Mouse (Mus musculus): ENCODE data around the gene Mthfr. TPM values are rescaled to one million over a fixed set of nuclear protein-coding genes. Genes with fewer than 3 reads are reported as not detected.

The Mthfr gene
- polyA plus RNA-seq, 1 experiment from 2014 or later: 19.7 TPM

DNA sequence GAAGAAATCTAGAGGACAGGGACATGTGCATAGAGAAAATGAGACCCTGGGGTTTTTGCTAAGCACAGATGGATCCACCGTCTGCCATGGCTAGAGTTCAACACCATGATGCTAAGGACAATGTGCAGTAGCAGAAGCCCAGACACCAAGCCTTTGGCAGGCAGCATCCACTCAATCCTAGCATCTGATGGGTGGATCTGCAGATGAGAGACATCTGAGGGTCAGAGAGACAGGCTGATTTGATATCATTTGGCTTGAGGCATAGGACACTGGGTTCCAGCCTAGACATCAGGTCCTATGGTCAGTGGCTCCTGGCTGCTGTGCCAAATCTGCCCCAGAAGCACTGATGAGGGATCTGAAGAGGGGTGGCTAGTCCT is 41.7 kb downstream of the Mthfr start:
- H3K9me3 ChIP-seq (ENCODE audit: control insufficient read depth, low read length): no peaks in the 10 kb centered on the region
- H3K36me3 ChIP-seq (ENCODE audit: control insufficient read depth, insufficient read depth, low read length): peaks cover 15% of the 10 kb centered on the region
- H3K9ac ChIP-seq (ENCODE audit: low read depth, low read length): no peak overlapping the region
- H3K4me3 ChIP-seq (ENCODE audit: low read length): no peak overlapping the region
- no peak overlapping the region for H3K4me2 ChIP-seq (replicated peaks; ENCODE audit: low read depth, low read length)
- no peaks in the 10 kb centered on the region for H3K27me3 ChIP-seq (ENCODE audit: control insufficient read depth, insufficient read depth, low read length)
- H3K27ac ChIP-seq (ENCODE audit: low read depth, low read length): no peak overlapping the region
- 97% methylated on average over 1 of the region's 1 CpGs for WGBS
- ATAC-seq (ENCODE audit: low FRiP score, low TSS enrichment): no peak
- H3K4me1 ChIP-seq (ENCODE audit: control insufficient read depth, insufficient read depth, low read length): peaks cover 21% of the 10 kb centered on the region

DNA sequence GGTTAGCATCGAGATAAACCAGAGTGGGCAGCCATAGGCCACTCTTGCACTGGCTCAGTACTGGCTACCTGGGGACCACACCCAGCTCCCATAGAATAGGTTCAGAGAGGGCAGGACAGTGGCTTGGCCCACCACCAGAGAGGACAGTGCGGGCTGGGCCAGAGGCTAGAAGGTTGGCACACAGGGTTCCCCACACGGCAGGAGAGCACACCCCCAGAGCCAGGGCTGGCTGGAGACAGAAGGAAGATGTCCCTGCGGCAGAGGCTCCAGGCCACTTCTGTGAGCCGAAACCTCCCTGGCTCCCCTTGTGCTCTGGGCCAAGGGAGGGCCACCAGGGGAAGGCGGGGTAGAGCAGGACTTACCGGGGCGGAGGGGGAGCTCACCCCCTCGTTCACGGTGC is 42.3 kb downstream of the Mthfr start:
- Histone ChIP-seq H3K9me3 (ENCODE audit: control insufficient read depth, low read length) (no peaks in the 10 kb centered on the region), H3K4me2 (replicated peaks; ENCODE audit: low read depth, low read length) (no peak overlapping the region), H3K4me1 (ENCODE audit: control insufficient read depth, insufficient read depth, low read length) (peaks cover 20% of the 10 kb centered on the region), H3K27ac (ENCODE audit: low read depth, low read length) (no peak overlapping the region), H3K4me3 (ENCODE audit: low read length) (no peak overlapping the region), H3K9ac (ENCODE audit: low read depth, low read length) (no peak overlapping the region), H3K36me3 (ENCODE audit: control insufficient read depth, insufficient read depth, low read length) (peaks cover 15% of the 10 kb centered on the region), H3K27me3 (ENCODE audit: control insufficient read depth, insufficient read depth, low read length) (no peaks in the 10 kb centered on the region)
- WGBS: 96% methylated on average over 10 of the region's 10 CpGs
- no peak for ATAC-seq (ENCODE audit: low FRiP score, low TSS enrichment)

DNA sequence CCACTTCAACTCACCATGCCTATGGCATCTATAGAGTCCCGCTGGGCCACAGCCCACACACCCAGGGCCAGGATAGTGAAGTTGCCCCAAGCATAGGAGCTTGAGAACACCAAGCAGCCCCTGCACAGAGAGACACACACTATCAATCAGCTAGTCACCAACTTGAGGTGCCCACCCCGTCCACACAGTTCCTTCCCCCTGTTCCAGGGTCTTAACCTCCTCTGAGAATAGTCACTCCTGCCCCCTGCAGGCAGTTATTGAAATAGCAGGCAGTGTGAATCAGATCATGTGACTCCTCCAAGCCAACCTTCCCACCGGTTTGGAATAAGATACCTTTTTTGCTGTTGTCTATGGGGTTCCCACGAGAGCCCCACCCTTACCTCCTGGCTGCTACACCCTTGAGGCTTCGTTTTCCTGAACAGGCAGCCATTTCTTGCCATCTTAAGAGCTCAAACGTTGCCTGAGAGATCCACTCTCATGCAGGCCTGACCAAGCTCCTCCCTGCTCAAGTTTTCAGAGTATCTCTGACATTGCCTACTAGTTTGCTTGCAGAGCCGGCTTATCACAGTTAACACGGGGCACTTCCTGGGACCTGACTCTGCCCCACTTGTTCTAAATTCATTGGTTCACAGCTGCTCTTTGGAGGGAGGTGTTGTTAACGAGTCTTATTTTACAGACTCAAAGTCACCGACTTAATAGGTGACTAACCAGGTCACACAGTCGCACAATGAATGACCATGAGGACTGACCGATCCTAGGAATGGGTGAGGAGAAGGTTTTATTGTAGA is 43.6 kb downstream of the Mthfr start:
- Histone ChIP-seq H3K36me3 (ENCODE audit: control insufficient read depth, insufficient read depth, low read length) (peaks cover 15% of the 10 kb centered on the region), H3K9ac (ENCODE audit: low read depth, low read length) (no peak overlapping the region), H3K9me3 (ENCODE audit: control insufficient read depth, low read length) (no peaks in the 10 kb centered on the region), H3K4me3 (ENCODE audit: low read length) (no peak overlapping the region), H3K27ac (ENCODE audit: low read depth, low read length) (no peak overlapping the region), H3K4me2 (replicated peaks; ENCODE audit: low read depth, low read length) (no peak overlapping the region), H3K4me1 (ENCODE audit: control insufficient read depth, insufficient read depth, low read length) (peaks cover 31% of the 10 kb centered on the region), H3K27me3 (ENCODE audit: control insufficient read depth, insufficient read depth, low read length) (no peaks in the 10 kb centered on the region)
- ATAC-seq (ENCODE audit: low FRiP score, low TSS enrichment): peak; percentile 18; the same call in 1 of the 2 replicates
- 48% methylated on average over 12 of the region's 12 CpGs for WGBS

DNA sequence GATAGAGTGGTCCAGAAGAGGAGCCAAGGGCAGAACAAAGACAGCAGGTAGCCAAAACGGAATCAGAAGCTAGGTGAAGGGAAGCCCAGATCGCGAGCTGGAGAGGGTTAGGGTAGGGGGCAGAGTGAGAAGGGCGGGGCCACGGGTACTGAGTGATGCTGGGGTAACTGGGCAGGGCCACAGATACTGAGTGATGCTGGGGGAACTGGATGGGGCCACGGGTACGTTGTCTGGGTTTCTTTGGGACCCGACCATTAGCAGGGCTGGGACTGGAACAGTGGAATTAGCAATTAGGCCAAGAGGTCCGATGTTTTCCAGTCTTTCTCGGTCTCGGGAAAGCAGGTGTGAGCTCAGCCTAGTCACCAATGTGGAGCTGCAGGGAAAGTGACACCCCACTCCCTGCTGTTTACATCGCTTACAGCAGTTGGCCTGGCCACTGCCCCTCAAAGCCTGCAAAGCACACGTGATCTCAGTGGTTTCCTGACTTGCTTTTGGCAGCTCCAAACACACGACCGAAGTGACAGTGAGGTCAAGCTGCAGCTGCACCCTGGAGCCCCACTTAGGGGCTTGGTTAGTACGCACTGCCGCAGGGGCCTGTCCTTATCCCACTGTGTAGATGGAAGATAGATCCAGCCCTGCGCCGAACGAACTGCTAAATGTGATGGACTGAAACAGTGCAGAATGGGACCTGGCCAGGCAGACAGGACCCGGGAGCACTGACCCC is 44.5 kb downstream of the Mthfr start:
- H3K27me3 ChIP-seq (ENCODE audit: control insufficient read depth, insufficient read depth, low read length): no peaks in the 10 kb centered on the region
- H3K27ac ChIP-seq (ENCODE audit: low read depth, low read length): no peak overlapping the region
- no peak overlapping the region for H3K9ac ChIP-seq (ENCODE audit: low read depth, low read length)
- 54% methylated on average over 21 of the region's 21 CpGs for WGBS
- no peaks in the 10 kb centered on the region for H3K9me3 ChIP-seq (ENCODE audit: control insufficient read depth, low read length)
- peaks cover 15% of the 10 kb centered on the region for H3K36me3 ChIP-seq (ENCODE audit: control insufficient read depth, insufficient read depth, low read length)
- no peak for ATAC-seq (ENCODE audit: low FRiP score, low TSS enrichment)
- no peak overlapping the region for H3K4me2 ChIP-seq (replicated peaks; ENCODE audit: low read depth, low read length)
- H3K4me1 ChIP-seq (ENCODE audit: control insufficient read depth, insufficient read depth, low read length): peaks cover 31% of the 10 kb centered on the region
- no peak overlapping the region for H3K4me3 ChIP-seq (ENCODE audit: low read length)

DNA sequence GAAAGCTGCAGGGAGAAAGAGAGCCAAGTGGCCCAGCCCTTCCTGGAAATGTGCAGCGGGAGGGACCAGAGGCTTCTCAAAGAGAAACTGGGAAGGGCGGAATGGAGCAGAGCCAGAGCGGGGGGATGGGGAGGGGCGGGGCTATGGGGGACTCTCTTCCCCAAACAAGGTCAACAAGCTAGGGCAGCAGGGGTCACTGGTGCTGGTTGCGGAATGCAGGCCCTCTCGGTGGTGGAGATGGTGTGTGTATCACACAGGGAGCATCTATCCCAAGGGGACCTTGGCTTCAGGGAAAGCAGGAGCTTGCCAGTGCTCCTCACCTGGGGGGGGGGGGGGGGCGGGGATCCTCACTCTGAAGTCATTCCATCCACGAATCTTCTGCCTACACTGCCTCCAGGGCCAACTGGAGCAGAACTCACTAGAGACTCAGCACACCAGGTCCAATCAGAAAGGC is 45.4 kb downstream of the Mthfr start:
- Histone ChIP-seq H3K4me3 (ENCODE audit: low read length) (no peak overlapping the region), H3K27ac (ENCODE audit: low read depth, low read length) (no peak overlapping the region), H3K9me3 (ENCODE audit: control insufficient read depth, low read length) (no peaks in the 10 kb centered on the region), H3K27me3 (ENCODE audit: control insufficient read depth, insufficient read depth, low read length) (no peaks in the 10 kb centered on the region), H3K9ac (ENCODE audit: low read depth, low read length) (no peak overlapping the region), H3K4me1 (ENCODE audit: control insufficient read depth, insufficient read depth, low read length) (peaks cover 31% of the 10 kb centered on the region), H3K4me2 (replicated peaks; ENCODE audit: low read depth, low read length) (no peak overlapping the region), H3K36me3 (ENCODE audit: control insufficient read depth, insufficient read depth, low read length) (peaks cover 15% of the 10 kb centered on the region)
- whole genome bisulfite sequencing: 9% methylated on average over 7 of the region's 8 CpGs
- ATAC-seq (ENCODE audit: low FRiP score, low TSS enrichment): peak; percentile 21

DNA sequence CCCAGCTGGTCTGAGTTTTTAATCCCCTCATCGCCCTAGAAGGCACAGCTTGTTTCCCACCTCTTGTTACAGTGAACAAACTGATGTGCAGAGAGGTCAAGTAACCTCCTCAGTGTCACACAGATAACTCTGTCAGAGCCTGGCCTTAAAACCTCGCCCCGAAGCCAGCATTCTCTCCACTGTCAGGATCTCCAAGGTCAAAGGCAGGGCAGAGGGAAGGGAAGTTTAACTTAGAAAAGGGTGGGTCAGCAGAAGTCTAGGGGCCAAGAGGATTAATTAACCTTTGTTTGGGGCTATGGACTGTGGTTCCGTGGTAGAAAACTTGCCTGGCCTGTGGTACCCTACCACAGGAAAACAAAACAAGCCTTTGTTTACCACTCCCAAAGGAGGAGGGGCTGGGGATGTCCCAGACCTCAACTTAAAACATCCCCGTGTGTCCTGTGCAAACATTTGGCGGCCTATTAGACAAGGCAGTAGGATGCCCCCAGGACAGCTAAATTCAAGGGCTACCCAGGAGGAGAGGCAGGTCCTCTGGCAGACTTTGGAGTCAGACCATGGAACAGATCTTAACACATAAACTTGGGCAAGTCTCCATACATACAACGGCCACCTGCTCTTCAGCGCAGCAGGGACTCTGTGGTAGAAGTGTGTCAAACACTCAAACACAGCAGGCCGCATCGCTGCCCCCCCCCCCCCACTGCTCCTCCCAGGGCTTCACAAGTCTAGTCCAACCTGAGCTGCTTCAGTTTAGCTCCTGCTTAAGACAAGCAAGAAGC is 46.4 kb downstream of the Mthfr start:
- H3K36me3 ChIP-seq (ENCODE audit: control insufficient read depth, insufficient read depth, low read length): peaks cover 10% of the 10 kb centered on the region
- no peak overlapping the region for H3K4me2 ChIP-seq (replicated peaks; ENCODE audit: low read depth, low read length)
- 46% methylated on average over 8 of the region's 10 CpGs for WGBS
- H3K9me3 ChIP-seq (ENCODE audit: control insufficient read depth, low read length): no peaks in the 10 kb centered on the region
- H3K27me3 ChIP-seq (ENCODE audit: control insufficient read depth, insufficient read depth, low read length): no peaks in the 10 kb centered on the region
- no peak overlapping the region for H3K27ac ChIP-seq (ENCODE audit: low read depth, low read length)
- no peak overlapping the region for H3K4me3 ChIP-seq (ENCODE audit: low read length)
- no peak for ATAC-seq (ENCODE audit: low FRiP score, low TSS enrichment)
- peaks cover 31% of the 10 kb centered on the region for H3K4me1 ChIP-seq (ENCODE audit: control insufficient read depth, insufficient read depth, low read length)
- no peak overlapping the region for H3K9ac ChIP-seq (ENCODE audit: low read depth, low read length)

DNA sequence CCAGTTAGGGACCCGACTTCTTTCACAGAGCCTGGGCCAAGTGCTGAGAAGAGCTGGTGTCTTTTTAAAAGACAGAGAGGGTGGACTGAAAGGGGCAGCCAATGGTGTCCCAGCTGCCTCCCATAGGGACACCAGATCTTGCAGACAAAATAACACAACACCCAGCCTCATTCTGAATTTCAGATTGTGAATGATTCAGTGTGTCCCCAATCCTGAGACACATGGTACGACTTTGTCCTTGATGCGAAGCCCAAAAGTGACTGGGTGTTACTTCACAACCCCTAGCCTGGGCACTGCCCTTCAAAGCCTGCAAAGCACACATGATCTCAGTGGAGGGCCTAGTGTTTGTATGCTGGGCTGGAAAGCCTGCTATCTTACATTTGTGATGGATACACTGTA is 47.0 kb downstream of the Mthfr start:
- Histone ChIP-seq H3K27ac (ENCODE audit: low read depth, low read length) (no peak overlapping the region), H3K27me3 (ENCODE audit: control insufficient read depth, insufficient read depth, low read length) (no peaks in the 10 kb centered on the region), H3K36me3 (ENCODE audit: control insufficient read depth, insufficient read depth, low read length) (peaks cover 5% of the 10 kb centered on the region), H3K4me3 (ENCODE audit: low read length) (no peak overlapping the region), H3K4me2 (replicated peaks; ENCODE audit: low read depth, low read length) (no peak overlapping the region), H3K4me1 (ENCODE audit: control insufficient read depth, insufficient read depth, low read length) (peaks cover 31% of the 10 kb centered on the region), H3K9ac (ENCODE audit: low read depth, low read length) (no peak overlapping the region), H3K9me3 (ENCODE audit: control insufficient read depth, low read length) (no peaks in the 10 kb centered on the region)
- no peak for ATAC-seq (ENCODE audit: low FRiP score, low TSS enrichment)
- WGBS: 74% methylated on average over 3 of the region's 3 CpGs

DNA sequence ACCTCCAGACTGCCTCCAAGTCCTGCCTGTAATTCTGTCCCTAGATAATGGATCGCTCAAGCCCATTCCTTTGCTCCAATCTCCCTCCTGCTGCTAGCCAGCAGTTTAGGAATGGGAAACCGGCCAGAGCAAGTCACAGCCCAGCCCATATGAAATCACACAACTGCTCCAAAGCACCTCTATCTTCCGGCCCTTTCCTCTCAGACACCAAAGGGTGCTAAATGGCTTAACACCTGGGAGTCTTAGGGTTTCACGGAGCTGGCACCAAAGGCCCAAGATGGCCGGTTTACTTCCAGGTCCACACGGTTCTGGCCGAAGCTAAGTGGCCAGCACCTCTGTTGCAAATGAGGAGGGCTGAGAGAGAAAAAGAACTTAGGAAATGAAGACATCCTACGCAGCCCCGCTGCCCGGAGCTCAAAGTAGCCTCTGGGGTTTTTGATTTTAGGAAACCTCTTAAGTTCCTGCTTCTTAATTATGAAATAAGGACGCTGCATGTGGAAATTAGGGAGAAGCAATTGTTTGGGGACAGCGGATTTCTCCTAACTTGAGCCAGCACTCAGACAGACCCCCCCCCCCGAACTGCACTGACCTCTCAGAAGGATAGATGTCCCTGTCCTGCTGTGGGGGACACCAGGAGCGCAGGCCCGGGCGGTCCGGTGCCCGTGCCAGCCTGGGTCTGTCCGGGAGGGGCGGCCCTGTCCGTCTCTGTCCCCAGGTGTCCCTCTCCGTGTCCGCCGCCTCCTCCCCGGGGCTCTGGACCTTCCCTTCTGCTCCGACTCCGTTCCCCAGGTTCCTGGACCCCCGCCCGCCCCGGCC is 48.4 kb downstream of the Mthfr start:
- ATAC-seq (ENCODE audit: low FRiP score, low TSS enrichment): peak; percentile 61
- Histone ChIP-seq H3K9me3 (ENCODE audit: control insufficient read depth, low read length) (no peaks in the 10 kb centered on the region), H3K27ac (ENCODE audit: low read depth, low read length) (peak overlapping the region; percentile 3; the same call in 1 of the 2 replicates), H3K4me1 (ENCODE audit: control insufficient read depth, insufficient read depth, low read length) (peaks cover 31% of the 10 kb centered on the region), H3K27me3 (ENCODE audit: control insufficient read depth, insufficient read depth, low read length) (no peaks in the 10 kb centered on the region), H3K4me2 (replicated peaks; ENCODE audit: low read depth, low read length) (peak overlapping the region; percentile 81), H3K9ac (ENCODE audit: low read depth, low read length) (peak overlapping the region; percentile 85), H3K36me3 (ENCODE audit: control insufficient read depth, insufficient read depth, low read length) (no peaks in the 10 kb centered on the region), H3K4me3 (ENCODE audit: low read length) (peak overlapping the region; percentile 82)
- 5% methylated on average over 28 of the region's 30 CpGs for WGBS

All from kidney, embryonic 14.5 days (tissue).